Mouse (Mus musculus) C2C12 (cell line): ENCODE results near the gene Gna13. TPM values are rescaled to one million over a fixed set of nuclear protein-coding genes. Genes with fewer than 3 reads are reported as not detected.

Experiments used
- H3K27me3 ChIP-seq: one replicate; pipeline ENCODE4 v1.6.1; 2011; ENCODE audit not compliant: control insufficient read depth, insufficient read depth, insufficient read length
- H3K36me3 ChIP-seq: one replicate; pipeline ENCODE4 v1.6.1; 2011; ENCODE audit not compliant: control insufficient read depth, insufficient read depth
- H3K4me3 ChIP-seq: one replicate; pipeline ENCODE4 v1.5.1; 2011; ENCODE audit warnings: mild to moderate bottlenecking, control low read depth; ENCODE audit not compliant: poor library complexity, insufficient read depth, severe bottlenecking
- H3K79me2 ChIP-seq: one replicate; pipeline ENCODE4 v1.6.1; 2011; ENCODE audit not compliant: control insufficient read depth, insufficient read depth
- H3K79me3 ChIP-seq: one replicate; pipeline ENCODE4 v1.6.1; 2011; ENCODE audit warnings: low read depth, control low read depth
- H3ac ChIP-seq: one replicate; pipeline ENCODE3; 2011; ENCODE audit warnings: low read depth; ENCODE audit not compliant: control insufficient read depth, insufficient read length
- CEBPB ChIP-seq: IDR thresholded peaks from one replicate; pipeline ENCODE4 v1.6.1; 2011; ENCODE audit warnings: low read depth, mild to moderate bottlenecking, control low read depth, moderate library complexity
- CTCF ChIP-seq: IDR thresholded peaks from one replicate; pipeline ENCODE4 v1.5.1; 2011; ENCODE audit not compliant: control insufficient read depth, insufficient read depth, insufficient read length
- FOSL1 ChIP-seq: IDR thresholded peaks from one replicate; pipeline ENCODE4 v1.8.0; 2011; ENCODE audit warnings: mild to moderate bottlenecking, low read length; ENCODE audit not compliant: poor library complexity, insufficient read depth, severe bottlenecking
- MAX ChIP-seq: IDR thresholded peaks from one replicate; pipeline ENCODE4 v1.6.1; 2011; ENCODE audit warnings: mild to moderate bottlenecking, control low read depth
- MYOD1 ChIP-seq: IDR thresholded peaks from one replicate; pipeline ENCODE4 v1.6.1; 2011; ENCODE audit warnings: low read depth; ENCODE audit not compliant: control insufficient read depth, insufficient read length
- MYOG ChIP-seq: IDR thresholded peaks from one replicate; pipeline ENCODE4 v1.6.1; 2011; ENCODE audit not compliant: control insufficient read depth, insufficient read length; ENCODE audit errors: extremely low read depth
- USF1 ChIP-seq: IDR thresholded peaks from one replicate; pipeline ENCODE4 v1.6.1; 2011; ENCODE audit warnings: low read depth, mild to moderate bottlenecking, control low read depth, moderate library complexity
- polyA plus RNA-seq: library from polyadenylated mRNA; unstranded; fragments of >200 nt; fragmentation: generic; extraction: Trizol; gene quantifications from one replicate; pipeline ENCODE4 v1.2.1, GENCODE M21; 2012; ENCODE audit warnings: missing spikeins

Gene Gna13
- polyA plus RNA-seq, 1 experiment: 18.1 TPM

- Histone ChIP-seq H3ac (no peak overlapping the region), H3K27me3 (no peaks in the 10 kb centered on the region), H3K36me3 (peaks cover 30% of the 10 kb centered on the region), H3K79me2 (no peaks in the 10 kb centered on the region), H3K79me3 (no peaks in the 10 kb centered on the region), H3K4me3 (no peak overlapping the region)
- no peak for TF ChIP-seq CTCF
- TF ChIP-seq CEBPB: no peak
- TF ChIP-seq USF1: no peak
- TF ChIP-seq MAX: no peak
- no peak for TF ChIP-seq MYOG
- TF ChIP-seq FOSL1: no peak
- no peak for TF ChIP-seq MYOD1
Measured at GRCm38 (mm10) chr11:109436889-109437288, 74.3 kb downstream of the Gna13 start.

DNA sequence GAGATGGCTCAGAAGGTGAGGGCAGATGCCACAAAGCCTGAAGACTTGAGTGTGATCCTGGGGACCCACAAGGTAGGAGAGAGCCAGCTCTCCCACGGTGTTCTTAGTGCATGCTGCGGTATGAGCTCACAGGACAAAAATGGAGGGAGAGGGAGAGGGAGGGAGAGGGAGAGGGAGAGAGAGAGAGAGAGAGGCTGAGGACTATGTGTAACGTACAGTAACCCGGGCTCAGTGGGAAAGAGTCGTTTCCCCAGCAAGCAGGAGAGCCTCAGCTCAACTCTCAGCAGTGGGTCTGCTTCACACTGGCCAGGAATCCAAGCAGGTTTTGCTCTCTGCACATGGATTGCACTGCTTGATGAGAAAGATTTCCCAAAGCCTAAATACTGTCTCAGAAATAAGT is 76.6 kb downstream of the Gna13 start:
- no peak overlapping the region for H3ac ChIP-seq
- TF ChIP-seq MYOD1 (no peak), FOSL1 (no peak), CTCF (no peak), MYOG (no peak), USF1 (no peak), MAX (no peak), CEBPB (no peak)
- no peaks in the 10 kb centered on the region for H3K79me3 ChIP-seq
- H3K27me3 ChIP-seq: no peaks in the 10 kb centered on the region
- H3K36me3 ChIP-seq: peaks cover 24% of the 10 kb centered on the region
- H3K4me3 ChIP-seq: no peak overlapping the region
- no peaks in the 10 kb centered on the region for H3K79me2 ChIP-seq

DNA sequence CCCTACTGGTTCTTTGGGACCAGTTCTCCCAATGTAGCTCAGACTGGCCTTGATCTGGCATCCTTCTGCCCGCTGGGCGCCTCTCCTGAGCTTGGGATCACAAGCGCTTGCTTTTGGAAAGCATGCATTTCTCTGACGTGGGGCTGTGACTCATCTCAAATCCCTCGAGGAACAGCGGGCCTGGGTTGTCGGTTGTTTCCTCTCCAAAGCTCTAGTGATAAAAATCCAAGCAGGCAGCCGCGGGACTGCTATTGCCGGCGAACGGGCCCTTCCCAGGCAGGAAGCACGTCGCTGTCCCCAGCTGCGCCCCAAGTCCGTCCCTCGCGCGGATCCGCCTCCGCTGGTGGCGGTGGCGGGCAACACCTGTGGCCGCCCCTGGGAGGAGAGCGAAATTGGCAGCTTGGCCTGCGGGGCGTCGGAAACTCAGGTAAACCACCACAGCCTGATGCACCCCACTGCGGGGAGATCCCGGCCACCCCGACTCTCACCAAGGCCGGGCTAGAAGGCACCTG is 77.3 kb downstream of the Gna13 start:
- Histone ChIP-seq H3K79me3 (no peaks in the 10 kb centered on the region), H3K79me2 (no peaks in the 10 kb centered on the region), H3ac (peak overlapping the region; percentile 50), H3K4me3 (peak overlapping the region; percentile 44), H3K27me3 (no peaks in the 10 kb centered on the region), H3K36me3 (peaks cover 18% of the 10 kb centered on the region)
- TF ChIP-seq USF1 (no peak), MAX (peak; percentile 87)

- peaks cover 11% of the 10 kb centered on the region for H3K36me3 ChIP-seq
- H3K79me3 ChIP-seq: no peaks in the 10 kb centered on the region
- no peaks in the 10 kb centered on the region for H3K27me3 ChIP-seq
- peak overlapping the region; percentile 7 for H3ac ChIP-seq
- TF ChIP-seq CEBPB (no peak), MYOG (no peak), MAX (no peak), CTCF (no peak)
- no peaks in the 10 kb centered on the region for H3K79me2 ChIP-seq
- H3K4me3 ChIP-seq: peak overlapping the region; percentile 44
Measured at GRCm38 (mm10) chr11:109440641-109441040, 78.0 kb downstream of the Gna13 start.

DNA sequence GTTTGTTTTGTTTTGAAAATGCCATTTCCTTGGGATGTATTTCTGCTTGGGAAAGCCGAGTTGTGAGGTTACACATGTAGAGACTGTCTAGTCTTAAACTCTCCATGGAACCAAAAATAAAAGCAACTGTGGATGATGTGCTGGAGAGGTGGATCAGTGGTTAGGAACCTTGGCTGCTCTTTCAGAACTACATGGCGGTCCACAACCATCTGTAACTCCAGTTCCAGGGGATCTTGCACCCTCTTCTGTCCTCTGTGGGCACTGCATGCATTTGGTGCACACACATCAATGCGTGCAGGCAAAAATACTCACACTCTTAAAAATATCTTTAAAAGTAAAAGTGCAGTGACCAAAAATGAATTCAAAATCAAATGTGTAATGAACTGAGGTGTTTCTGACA is 78.5 kb downstream of the Gna13 start:
- Histone ChIP-seq H3K4me3 (no peak overlapping the region), H3K79me2 (no peaks in the 10 kb centered on the region), H3K79me3 (no peaks in the 10 kb centered on the region), H3ac (no peak overlapping the region), H3K36me3 (peaks cover 8% of the 10 kb centered on the region), H3K27me3 (no peaks in the 10 kb centered on the region)
- TF ChIP-seq CTCF: peak; percentile 24
- TF ChIP-seq MAX: no peak

- TF ChIP-seq CTCF (no peak), MAX (no peak), USF1 (no peak), MYOD1 (peak; percentile 21)
- no peak overlapping the region for H3ac ChIP-seq
- no peak overlapping the region for H3K4me3 ChIP-seq
- no peaks in the 10 kb centered on the region for H3K27me3 ChIP-seq
- peaks cover 6% of the 10 kb centered on the region for H3K36me3 ChIP-seq
- no peaks in the 10 kb centered on the region for H3K79me3 ChIP-seq
- no peaks in the 10 kb centered on the region for H3K79me2 ChIP-seq
Measured at GRCm38 (mm10) chr11:109442166-109442730, 79.6 kb downstream of the Gna13 start.
